Mouse (Mus musculus): ENCODE data around the gene Mical2.
A peak's percentile ranks its signal among the peaks of the same experiment; 100 is the strongest.

GRCm38 (mm10) chr7:112376611-112377010, 151.0 kb downstream of the Mical2 start:
- TF ChIP-seq CTCF (IDR thresholded peaks at IDR 0.05; ENCODE audit: borderline replicate concordance, insufficient read depth, low read length): no peak
- peak; percentile 4; the same call in 1 of the 2 replicates for TF ChIP-seq POLR2A (IDR thresholded peaks at IDR 0.05; ENCODE audit: low read depth, low read length)
